Mouse (Mus musculus) bone marrow, adult 2 months (tissue): ENCODE data around the gene Gne.

Source experiments
- CTCF ChIP-seq: fragments of 200-500 bp; IDR thresholded peaks from 2 replicates; pipeline ENCODE4 v1.5.1; 2011; ENCODE audit warnings: low read length, control low read depth; ENCODE audit not compliant: control insufficient read depth, insufficient read depth
- POLR2A ChIP-seq: fragments of 200-500 bp; IDR thresholded peaks from 2 replicates; pipeline ENCODE4 v1.6.1; 2011; ENCODE audit warnings: low read depth, mild to moderate bottlenecking, control low read depth, low read length, borderline replicate concordance; ENCODE audit not compliant: control insufficient read depth

- TF ChIP-seq CTCF: no peak
- no peak for TF ChIP-seq POLR2A
Measured at GRCm38 (mm10) chr4:44092359-44092758, 8.4 kb upstream of the Gne start.
